Mouse (Mus musculus) neural tube, embryonic 14.5 days (tissue): ENCODE data around the gene Spns3. TPM values are rescaled to one million over a fixed set of nuclear protein-coding genes. Genes with fewer than 3 reads are reported as not detected.

ENCODE experiments used
- ATAC-seq: fragments of 200-750 bp; cut with Nextera tagmentation; 2 replicates; pipeline ENCODE4 v1.8.0; 2017; ENCODE audit warnings: low read depth, mild to moderate bottlenecking, moderate TSS enrichment, moderate library complexity
- H3K27ac ChIP-seq: fragments of 300-500 bp; sonication (generic); 2 replicates; pipeline ENCODE4 v1.5.1; 2014; ENCODE audit warnings: low read depth, mild to moderate bottlenecking, control low read depth, low read length, moderate library complexity, mixed read lengths
- H3K27me3 ChIP-seq: fragments of 300-500 bp; sonication (generic); 2 replicates; pipeline ENCODE4 v1.6.1; 2014; ENCODE audit warnings: low read length; ENCODE audit not compliant: control insufficient read depth, insufficient read depth
- H3K36me3 ChIP-seq: fragments of 300-500 bp; sonication (generic); 2 replicates; pipeline ENCODE4 v1.6.1; 2014; ENCODE audit warnings: low read length, mixed read lengths; ENCODE audit not compliant: control insufficient read depth, insufficient read depth
- H3K4me1 ChIP-seq: fragments of 300-500 bp; sonication (generic); 2 replicates; pipeline ENCODE4 v1.6.1; 2014; ENCODE audit warnings: low read length; ENCODE audit not compliant: control insufficient read depth, insufficient read depth
- H3K4me2 ChIP-seq: fragments of 300-500 bp; sonication (generic); 2 replicates; pipeline ENCODE4 v1.6.1; 2014; ENCODE audit warnings: mild to moderate bottlenecking, low read depth, low read length, control low read depth
- H3K4me3 ChIP-seq: fragments of 300-500 bp; sonication (generic); 2 replicates; pipeline ENCODE4 v1.5.1; 2014; ENCODE audit warnings: low read depth, low read length, control low read depth, mixed read lengths
- H3K9ac ChIP-seq: fragments of 300-500 bp; sonication (generic); replicated peaks from 2 replicates; pipeline ENCODE4 v1.6.1; 2014; ENCODE audit warnings: low read depth, mild to moderate bottlenecking, control low read depth, low read length, mixed read lengths
- H3K9me3 ChIP-seq: fragments of 300-500 bp; sonication (generic); 2 replicates; pipeline ENCODE4 v1.6.1; 2016; ENCODE audit warnings: low read length; ENCODE audit not compliant: control insufficient read depth
- WGBS: fragments of 180-500 bp; shearing (Covaris S2); extraction: QIAGEN DNeasy Blood & Tissue Kit; methylation state at CpG from one replicate; pipeline ENCODE4 v1.1.7; 2014; 5-methylcytosine and 5-hydroxymethylcytosine counted together
- polyA plus RNA-seq: library from polyadenylated mRNA; unstranded; fragments of >200 nt; fragmentation: Nextera tagmentation; extraction: Ambion mirVana; gene quantifications from 2 replicates; pipeline ENCODE4 v1.2.1, GENCODE M21; 2014

The Spns3 gene
- polyA plus RNA-seq, 1 experiment from 2014 or later, result 0.11 TPM

- no peak for ATAC-seq
- no peak overlapping the region for H3K4me3 ChIP-seq
- H3K9me3 ChIP-seq, result no peaks in the 10 kb centered on the region
- H3K9ac ChIP-seq, result no peak overlapping the region
- no peaks in the 10 kb centered on the region for H3K27me3 ChIP-seq
- no peak overlapping the region for H3K4me2 ChIP-seq
- WGBS, result 83% methylated on average over 7 of the region's 7 CpGs
- H3K27ac ChIP-seq, result no peak overlapping the region
- H3K4me1 ChIP-seq, result no peaks in the 10 kb centered on the region
- H3K36me3 ChIP-seq, result no peaks in the 10 kb centered on the region
Measured at GRCm38 (mm10) chr11:72566304-72566703, 16.0 kb upstream of the Spns3 start.

- Histone ChIP-seq H3K36me3 (no peaks in the 10 kb centered on the region), H3K9me3 (no peaks in the 10 kb centered on the region), H3K4me3 (no peak overlapping the region), H3K27me3 (no peaks in the 10 kb centered on the region), H3K27ac (no peak overlapping the region), H3K9ac (no peak overlapping the region), H3K4me2 (no peak overlapping the region), H3K4me1 (no peaks in the 10 kb centered on the region)
- peak; percentile 63; the same call in 1 of the 2 replicates for ATAC-seq
- 28% methylated on average over 6 of the region's 6 CpGs for WGBS
Measured at GRCm38 (mm10) chr11:72564232-72564807, 14.0 kb upstream of the Spns3 start.

- Histone ChIP-seq H3K4me1 (no peaks in the 10 kb centered on the region), H3K9ac (no peak overlapping the region), H3K27ac (no peak overlapping the region), H3K9me3 (no peaks in the 10 kb centered on the region), H3K4me2 (no peak overlapping the region), H3K27me3 (no peaks in the 10 kb centered on the region), H3K4me3 (no peak overlapping the region), H3K36me3 (no peaks in the 10 kb centered on the region)
- WGBS, result 73% methylated on average over 3 of the region's 3 CpGs
- ATAC-seq, result no peak
Measured at GRCm38 (mm10) chr11:72560661-72561060, 10.4 kb upstream of the Spns3 start.

- Histone ChIP-seq H3K4me2 (no peak overlapping the region), H3K36me3 (no peaks in the 10 kb centered on the region), H3K9me3 (no peaks in the 10 kb centered on the region)
Measured at GRCm38 (mm10) chr11:72558155-72558554, 7.8 kb upstream of the Spns3 start.

GRCm38 (mm10) chr11:72556953-72557352 lies 6.6 kb upstream of the Spns3 start:
- H3K36me3 ChIP-seq, result no peaks in the 10 kb centered on the region
- H3K9me3 ChIP-seq, result no peaks in the 10 kb centered on the region
- 68% methylated on average over 2 of the region's 2 CpGs for WGBS
- no peak overlapping the region for H3K9ac ChIP-seq
- no peaks in the 10 kb centered on the region for H3K4me1 ChIP-seq
- H3K27me3 ChIP-seq, result no peaks in the 10 kb centered on the region
- no peak overlapping the region for H3K4me2 ChIP-seq
- no peak overlapping the region for H3K4me3 ChIP-seq
- no peak for ATAC-seq
- no peak overlapping the region for H3K27ac ChIP-seq

More at GRCm38 (mm10) chr11:72558155-72558554, 7.8 kb upstream of the Spns3 start:
- H3K9ac ChIP-seq, result no peak overlapping the region
- no peak overlapping the region for H3K27ac ChIP-seq
- no peak for ATAC-seq
- H3K4me3 ChIP-seq, result no peak overlapping the region
- WGBS, result 72% methylated on average over 5 of the region's 5 CpGs
- H3K4me1 ChIP-seq, result no peaks in the 10 kb centered on the region
- no peaks in the 10 kb centered on the region for H3K27me3 ChIP-seq

GRCm38 (mm10) chr11:72556470-72556869 lies 6.2 kb upstream of the Spns3 start:
- ATAC-seq, result no peak
- no peak overlapping the region for H3K9ac ChIP-seq
- H3K27ac ChIP-seq, result no peak overlapping the region
- no peaks in the 10 kb centered on the region for H3K36me3 ChIP-seq
- no peaks in the 10 kb centered on the region for H3K9me3 ChIP-seq
- no peaks in the 10 kb centered on the region for H3K4me1 ChIP-seq
- WGBS, result 91% methylated on average over 4 of the region's 4 CpGs
- H3K4me2 ChIP-seq, result no peak overlapping the region
- H3K4me3 ChIP-seq, result no peak overlapping the region
- no peaks in the 10 kb centered on the region for H3K27me3 ChIP-seq

- H3K4me2 ChIP-seq, result no peak overlapping the region
- H3K36me3 ChIP-seq, result no peaks in the 10 kb centered on the region
- H3K4me3 ChIP-seq, result no peak overlapping the region
- 87% methylated on average over 7 of the region's 7 CpGs for WGBS
- no peak overlapping the region for H3K27ac ChIP-seq
- no peaks in the 10 kb centered on the region for H3K27me3 ChIP-seq
- H3K9me3 ChIP-seq, result no peaks in the 10 kb centered on the region
- no peak for ATAC-seq
- H3K4me1 ChIP-seq, result no peaks in the 10 kb centered on the region
- no peak overlapping the region for H3K9ac ChIP-seq
Measured at GRCm38 (mm10) chr11:72551531-72552105, 1.3 kb upstream of the Spns3 start.

GRCm38 (mm10) chr11:72547181-72547580 lies 3.1 kb downstream of the Spns3 start:
- H3K4me1 ChIP-seq, result no peaks in the 10 kb centered on the region
- WGBS, result 79% methylated on average over 3 of the region's 3 CpGs
- no peak overlapping the region for H3K27ac ChIP-seq
- no peaks in the 10 kb centered on the region for H3K27me3 ChIP-seq
- no peak overlapping the region for H3K4me3 ChIP-seq
- no peaks in the 10 kb centered on the region for H3K9me3 ChIP-seq
- H3K36me3 ChIP-seq, result no peaks in the 10 kb centered on the region
- no peak overlapping the region for H3K9ac ChIP-seq
- H3K4me2 ChIP-seq, result no peak overlapping the region
- no peak for ATAC-seq

- no peak overlapping the region for H3K4me2 ChIP-seq
- no peak overlapping the region for H3K27ac ChIP-seq
- no peaks in the 10 kb centered on the region for H3K9me3 ChIP-seq
- 80% methylated on average over 7 of the region's 7 CpGs for WGBS
- no peaks in the 10 kb centered on the region for H3K4me1 ChIP-seq
- no peaks in the 10 kb centered on the region for H3K36me3 ChIP-seq
- no peaks in the 10 kb centered on the region for H3K27me3 ChIP-seq
- H3K9ac ChIP-seq, result no peak overlapping the region
- no peak for ATAC-seq
- H3K4me3 ChIP-seq, result no peak overlapping the region
Measured at GRCm38 (mm10) chr11:72544716-72545115, 5.6 kb downstream of the Spns3 start.
